Mouse (Mus musculus): ENCODE results near the gene C2cd2l. TPM values are rescaled to one million over a fixed set of nuclear protein-coding genes. Genes with fewer than 3 reads are reported as not detected.
"Not testable (repeated sequence)": the region's sequence is repeated elsewhere in the genome, so short reads cannot be mapped to it uniquely, and the experiment has no call there.

C2cd2l gene
- total RNA-seq, 2 experiments from 2014 or later = 196 to 200 TPM

DNA sequence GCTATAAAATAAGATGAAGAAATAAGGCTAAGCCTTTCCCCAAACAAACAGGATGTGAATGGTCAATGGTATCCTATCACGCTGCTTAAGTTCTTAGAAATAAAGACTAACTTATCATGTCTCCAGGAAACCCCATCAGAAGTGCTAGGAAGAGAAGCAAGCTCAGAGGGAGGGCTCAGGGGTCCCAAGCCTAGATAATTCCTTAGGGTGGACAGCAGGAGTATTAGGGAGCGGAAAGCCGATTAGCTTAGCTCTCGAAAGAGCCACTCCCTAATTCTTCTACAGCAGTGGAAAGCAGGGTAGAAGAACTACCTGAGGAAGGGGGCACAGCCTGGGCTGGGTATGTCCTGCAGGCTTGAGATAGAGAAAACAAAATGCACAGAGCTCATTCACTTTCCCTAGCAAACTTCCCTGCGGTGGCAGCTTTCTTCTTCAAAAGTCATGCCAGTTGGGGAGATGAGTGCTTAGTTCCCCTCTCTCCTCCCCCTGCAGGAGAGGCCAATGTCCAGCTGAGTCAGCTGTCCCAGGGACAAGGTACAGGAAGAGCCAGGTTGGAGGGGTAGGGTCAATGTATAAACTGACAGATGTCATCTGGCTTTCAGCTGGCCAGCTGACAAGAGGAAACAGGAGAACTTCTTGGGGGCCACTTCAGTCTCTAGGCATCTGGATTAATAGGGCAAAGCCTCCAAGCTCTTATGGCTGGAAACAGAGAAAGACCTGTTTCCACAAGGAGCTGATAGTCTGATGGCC is 1.8 kb downstream of the C2cd2l start:
- no peak for DNase-seq (ENCODE audit: extremely low spot score in 1 of 2, low spot score in 1 of 2)

DNA sequence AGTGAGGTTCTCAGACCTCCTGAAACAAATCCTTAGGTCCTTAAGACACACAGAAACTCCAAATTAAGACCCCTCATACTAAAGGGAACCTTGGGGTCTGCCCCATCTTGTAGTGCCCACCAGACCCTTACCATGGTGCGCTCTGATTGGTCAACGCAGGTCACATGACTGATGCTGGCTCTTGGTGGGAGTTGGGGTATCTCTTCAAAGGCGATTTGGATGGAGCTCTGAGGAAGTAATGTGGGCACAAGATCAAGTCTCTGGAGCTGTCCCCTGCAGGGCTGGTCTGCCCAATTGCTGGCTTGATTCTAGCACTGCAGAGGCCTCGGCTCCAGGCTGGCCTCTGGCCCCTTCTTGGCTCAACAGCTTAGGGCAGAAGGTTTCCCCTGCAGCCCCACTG is 2.6 kb downstream of the C2cd2l start:
- DNase-seq (ENCODE audit: extremely low spot score in 1 of 2, low spot score in 1 of 2) = no peak

DNA sequence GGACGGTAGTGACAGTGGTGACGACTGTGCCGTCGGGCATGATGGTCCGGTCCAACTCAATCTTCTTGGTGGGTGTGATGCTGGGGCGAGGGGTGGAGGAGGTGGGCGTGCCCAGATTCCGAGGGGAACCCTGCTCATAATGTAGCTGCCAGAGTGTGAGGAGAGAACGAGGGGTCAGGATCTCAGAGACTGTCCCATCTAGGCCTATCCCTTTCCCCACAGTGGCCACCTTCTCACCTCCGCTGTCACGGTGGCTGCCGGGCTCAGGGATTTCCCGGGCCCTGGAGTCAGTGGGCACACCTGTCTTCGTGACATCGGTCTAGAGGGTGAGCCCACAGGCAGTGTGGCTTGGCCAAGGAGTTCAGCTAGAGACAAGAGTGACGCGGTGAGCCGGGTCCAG is 5.2 kb downstream of the C2cd2l start:
- DNase-seq (ENCODE audit: extremely low spot score in 1 of 2, low spot score in 1 of 2) = no peak

DNA sequence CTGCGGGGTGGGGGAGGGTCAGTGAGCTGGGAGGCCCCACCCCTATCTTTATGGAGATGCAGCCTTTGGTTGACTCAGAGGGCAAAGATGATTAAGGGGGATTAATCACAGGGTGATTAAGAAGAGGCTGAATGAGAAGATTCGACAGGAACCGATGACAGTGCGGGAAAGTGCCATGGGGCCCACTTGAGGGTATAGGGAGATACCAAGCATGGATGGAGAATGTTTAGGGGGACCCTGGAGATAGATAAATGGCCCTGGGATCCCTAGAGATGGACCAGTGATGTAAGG is 5.9 kb downstream of the C2cd2l start:
- DNase-seq (ENCODE audit: extremely low spot score in 1 of 2, low spot score in 1 of 2) = no peak

- DNase-seq (ENCODE audit: extremely low spot score in 1 of 2, low spot score in 1 of 2) = peak; percentile 63 to 78
Measured at GRCm38 (mm10) chr9:44313476-44314256, 6.4 kb downstream of the C2cd2l start.

- no peak for DNase-seq (ENCODE audit: extremely low spot score in 1 of 2, low spot score in 1 of 2)
Measured at GRCm38 (mm10) chr9:44311136-44312134, 8.7 kb downstream of the C2cd2l start.

DNA sequence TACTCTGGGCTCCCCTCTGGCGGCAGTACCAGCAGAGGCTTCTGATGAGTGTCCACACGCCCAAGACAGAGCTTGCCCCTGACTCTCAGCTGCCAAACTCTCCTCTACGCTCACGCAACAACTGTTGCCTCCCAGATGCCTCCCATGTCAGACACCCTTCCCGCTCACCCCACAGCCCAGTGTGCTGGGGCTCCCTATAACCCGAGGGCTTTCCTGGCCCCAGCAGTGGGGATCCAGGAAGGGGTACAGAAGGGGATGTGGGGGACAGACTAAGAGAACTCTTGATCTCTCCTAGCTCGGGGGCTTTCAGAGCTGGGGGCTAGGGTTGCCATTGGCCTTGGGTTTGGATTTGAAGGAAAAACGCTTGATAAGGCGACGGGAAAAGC is 9.3 kb downstream of the C2cd2l start:
- no peak for DNase-seq (ENCODE audit: extremely low spot score in 1 of 2, low spot score in 1 of 2)

- DNase-seq (ENCODE audit: extremely low spot score in 1 of 2, low spot score in 1 of 2) = no peak
Measured at GRCm38 (mm10) chr9:44309756-44310155, 10.3 kb downstream of the C2cd2l start.

- DNase-seq (ENCODE audit: extremely low spot score in 1 of 2, low spot score in 1 of 2) = no peak
Measured at GRCm38 (mm10) chr9:44307248-44307647, 12.8 kb downstream of the C2cd2l start.

DNA sequence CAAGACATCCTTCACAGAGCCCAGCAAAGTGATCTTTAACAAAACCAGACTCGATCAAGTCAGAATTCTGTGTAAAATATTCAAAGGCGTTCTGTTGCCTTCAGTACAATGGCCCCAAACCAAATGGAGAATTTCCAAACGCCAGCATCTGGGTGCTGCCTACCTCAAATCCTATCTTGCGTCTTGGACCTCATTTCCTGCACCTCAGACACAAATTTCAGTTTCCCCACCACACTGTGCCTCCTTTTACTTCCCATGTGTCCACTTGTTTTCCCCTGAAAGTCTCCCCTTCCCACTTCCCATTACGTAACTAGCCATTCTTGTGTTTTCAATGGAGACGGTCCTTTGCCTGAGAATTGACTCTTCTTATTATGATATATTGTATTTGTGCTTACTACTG is 13.6 kb downstream of the C2cd2l start:
- no peak for DNase-seq (ENCODE audit: extremely low spot score in 1 of 2, low spot score in 1 of 2)

DNA sequence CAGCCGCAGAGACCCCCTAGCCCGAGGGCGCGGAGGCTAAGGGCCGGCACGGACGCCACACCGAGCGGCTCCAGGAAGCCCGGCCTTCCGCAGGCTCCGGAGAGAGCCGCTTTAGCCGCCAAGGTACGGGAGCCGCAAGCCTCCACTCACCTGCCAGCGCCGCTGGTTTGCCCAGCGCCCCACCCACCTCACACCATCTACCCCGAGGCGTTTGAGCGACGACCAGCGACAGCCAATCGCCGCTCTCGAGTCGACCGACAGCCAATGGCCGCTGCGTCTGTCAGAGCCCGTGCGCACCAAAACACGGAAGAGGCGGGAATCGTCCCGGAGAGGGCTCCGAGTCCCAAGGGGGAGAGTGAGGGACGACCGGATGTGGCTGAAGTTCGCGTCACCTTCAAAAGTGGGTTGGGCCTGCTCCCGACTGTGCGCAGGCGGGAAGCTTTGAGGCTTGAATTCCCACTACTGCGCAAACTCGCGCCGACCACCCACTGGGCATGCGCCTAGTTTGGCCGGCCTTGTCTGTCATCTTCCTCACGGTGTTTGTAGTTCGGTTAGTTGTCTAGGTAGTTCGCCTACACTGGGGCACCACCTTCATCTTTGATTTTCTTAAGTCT is 14.5 kb downstream of the C2cd2l start, which contains the start of gene Hinfp:
Gene Hinfp (minus strand): TSS at position 206 of the 614 bp plus-strand sequence.
- DNase-seq (ENCODE audit: extremely low spot score in 1 of 2, low spot score in 1 of 2) = peak; percentile 89 to 90

DNA sequence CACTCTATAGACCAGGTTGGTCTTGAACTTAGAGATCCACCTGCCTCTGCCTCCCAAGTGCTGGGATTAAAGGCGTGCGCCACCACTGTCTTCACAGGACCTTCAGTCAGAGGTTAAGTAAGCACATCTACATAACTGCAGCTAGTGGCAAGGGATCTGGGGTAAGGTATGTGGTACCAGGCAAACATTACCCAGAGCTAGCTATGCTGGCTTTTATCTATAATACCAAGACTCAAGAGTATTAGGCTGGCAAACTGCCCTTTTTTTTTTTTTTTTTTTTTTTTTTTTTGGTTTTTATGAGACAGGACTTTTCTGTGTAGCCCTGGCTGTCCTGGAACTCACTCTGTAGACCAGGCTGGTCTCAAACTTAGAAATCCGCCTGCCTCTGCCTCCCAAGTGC is 20.1 kb downstream of the C2cd2l start:
- DNase-seq (ENCODE audit: extremely low spot score in 1 of 2, low spot score in 1 of 2) = not testable (repeated sequence)

- no peak for DNase-seq (ENCODE audit: extremely low spot score in 1 of 2, low spot score in 1 of 2)
Measured at GRCm38 (mm10) chr9:44292490-44292889, 27.6 kb downstream of the C2cd2l start.

- DNase-seq (ENCODE audit: extremely low spot score in 1 of 2, low spot score in 1 of 2) = no peak
Measured at GRCm38 (mm10) chr9:44288959-44289291, 31.2 kb downstream of the C2cd2l start.

DNA sequence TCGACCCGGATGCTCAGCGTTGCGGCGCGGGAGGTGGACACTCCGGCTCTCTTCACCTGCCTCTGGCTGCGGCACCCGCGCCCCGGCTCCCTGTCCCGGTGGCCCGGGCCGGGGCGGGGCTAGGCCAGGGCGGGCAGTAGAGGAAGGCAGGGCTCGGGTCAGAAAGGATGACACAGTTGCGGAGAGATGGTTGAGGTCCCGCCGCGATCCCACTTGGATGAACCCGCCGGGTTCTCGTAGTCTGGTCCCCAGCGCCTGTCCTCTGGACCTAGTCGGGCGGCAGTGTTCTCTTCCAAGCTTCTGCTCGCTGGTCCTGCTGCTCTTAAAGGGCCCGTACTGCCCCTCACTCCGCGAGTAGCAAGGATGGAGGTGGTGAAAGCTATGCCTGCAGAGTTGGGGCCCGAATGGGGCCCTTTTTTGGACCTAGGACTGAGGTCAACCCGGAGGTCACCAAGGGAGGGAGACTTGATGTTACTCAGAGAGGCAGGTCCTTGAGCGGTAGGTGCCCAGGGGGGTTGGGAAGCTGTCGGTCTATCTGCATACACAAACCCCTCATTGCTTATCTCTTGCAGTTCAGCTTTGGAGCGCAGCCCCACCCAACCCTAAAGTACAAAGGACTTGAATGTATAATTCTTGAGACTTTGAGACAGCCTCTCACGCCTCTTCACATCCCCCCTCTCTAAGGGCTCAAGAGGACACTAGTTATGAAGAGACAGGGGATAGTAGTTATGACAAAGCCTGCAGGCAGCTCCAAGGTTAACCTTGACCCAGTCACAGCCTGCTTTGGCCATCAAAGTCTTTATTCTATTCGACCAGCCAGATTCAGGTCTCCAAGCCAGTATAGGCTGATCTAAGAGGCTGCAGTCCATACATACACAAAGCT is 31.8 kb downstream of the C2cd2l start, which contains the start of gene Abcg4:
Gene Abcg4 (minus strand): TSS at position 540 of the 883 bp plus-strand sequence.
- peak; percentile 40 to 49 for DNase-seq (ENCODE audit: extremely low spot score in 1 of 2, low spot score in 1 of 2)

DNA sequence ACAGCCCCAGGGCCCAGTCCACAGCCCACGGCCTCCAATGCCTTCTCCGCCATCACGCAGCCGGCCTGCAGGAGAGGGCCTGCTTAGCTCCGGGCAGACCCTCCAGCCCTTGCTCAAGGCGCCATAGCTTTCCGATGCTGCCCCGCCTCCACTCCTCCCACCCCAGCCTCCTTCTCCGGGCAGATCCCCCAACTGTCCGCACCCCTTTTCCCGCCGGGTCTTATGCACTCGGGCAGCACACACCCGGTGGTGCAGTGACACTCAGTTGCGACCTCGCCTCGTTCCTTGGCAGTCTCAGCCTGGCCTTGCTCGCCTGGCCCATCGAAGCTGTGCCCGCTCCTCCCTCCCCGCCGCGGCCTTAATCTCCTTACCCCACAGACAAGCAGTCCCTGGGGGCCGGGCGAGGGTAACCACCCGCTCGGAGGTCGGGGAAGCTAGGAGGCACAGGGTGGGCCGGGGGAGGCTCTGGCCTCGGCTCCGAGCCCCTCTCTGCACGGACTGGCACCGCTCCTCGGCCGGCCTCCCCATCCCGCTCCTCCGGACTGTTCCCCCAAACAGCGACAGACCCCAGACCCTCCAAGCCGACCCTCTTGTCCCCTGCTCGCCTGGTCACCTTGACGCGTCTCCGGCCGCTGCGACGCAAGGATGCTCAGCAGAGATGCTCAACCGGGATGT is 32.5 kb downstream of the C2cd2l start:
- peak in 1 of 2 experiments; percentile 35 for DNase-seq (ENCODE audit: extremely low spot score in 1 of 2, low spot score in 1 of 2)

DNA sequence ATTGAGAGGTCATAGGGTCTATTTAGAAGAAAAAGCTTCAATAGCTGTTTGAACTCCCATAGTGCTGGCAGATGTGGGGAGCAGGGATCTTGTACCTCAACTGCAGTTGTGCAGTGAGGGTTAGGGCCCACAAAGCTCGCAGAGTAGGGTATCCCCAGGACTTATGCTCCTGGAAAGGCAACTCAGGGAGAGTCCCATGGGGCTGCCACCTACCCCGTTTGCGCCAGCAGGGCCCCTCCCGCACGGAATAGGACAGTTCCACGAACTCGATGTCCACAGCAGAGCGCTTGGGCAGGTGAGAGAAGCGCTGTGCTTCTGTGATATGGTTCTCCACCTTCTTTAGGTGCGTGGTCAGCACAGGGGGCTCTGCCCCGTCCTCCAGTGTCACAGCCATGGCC is 33.1 kb downstream of the C2cd2l start:
- peak in 1 of 2 experiments; percentile 35 for DNase-seq (ENCODE audit: extremely low spot score in 1 of 2, low spot score in 1 of 2)

GRCm38 (mm10) chr9:44286256-44286850 is 33.7 kb downstream of the C2cd2l start:
- DNase-seq (ENCODE audit: extremely low spot score in 1 of 2, low spot score in 1 of 2) = no peak
